Mouse (Mus musculus): ENCODE data around the gene Ankrd37. TPM values are rescaled to one million over a fixed set of nuclear protein-coding genes. Genes with fewer than 3 reads are reported as not detected.

Gene Ankrd37
- polyA plus RNA-seq, 1 experiment from 2014 or later = 21.7 TPM

Other genes starting within 250 kb of the Ankrd37 start
- gene Pdlim3, start 120.2 kb downstream of the Ankrd37 start, polyA plus RNA-seq (2014; fragmentation: Nextera tagmentation; extraction: Ambion mirVana) = 90.3 and 103 TPM in 2 replicates
- gene Ccdc110, start 71.1 kb downstream of the Ankrd37 start, polyA plus RNA-seq (2014; fragmentation: Nextera tagmentation; extraction: Ambion mirVana) = not detected in 2 replicates
- 2.3 and 3.8 TPM in 2 replicates for gene 1700029J07Rik, start 30.5 kb downstream of the Ankrd37 start, polyA plus RNA-seq (2014; fragmentation: Nextera tagmentation; extraction: Ambion mirVana)
- 77.6 and 78.3 TPM in 2 replicates for gene Ufsp2, start 30.2 kb downstream of the Ankrd37 start, polyA plus RNA-seq (2014; fragmentation: Nextera tagmentation; extraction: Ambion mirVana)
- 0.16 and 0.18 TPM in 2 replicates for gene Lrp2bp, start 6.4 kb downstream of the Ankrd37 start, polyA plus RNA-seq (2014; fragmentation: Nextera tagmentation; extraction: Ambion mirVana)
- 19.8 and 21.0 TPM in 2 replicates for gene Cfap97, start 146.1 kb upstream of the Ankrd37 start, polyA plus RNA-seq (2014; fragmentation: Nextera tagmentation; extraction: Ambion mirVana)
- gene Snx25, start 146.5 kb upstream of the Ankrd37 start, polyA plus RNA-seq (2014; fragmentation: Nextera tagmentation; extraction: Ambion mirVana) = 11.1 and 11.2 TPM in 2 replicates
- gene Slc25a4, start 205.6 kb upstream of the Ankrd37 start, polyA plus RNA-seq (2014; fragmentation: Nextera tagmentation; extraction: Ambion mirVana) = 516 and 522 TPM in 2 replicates

Measured in intestine, embryonic 14.5 days (tissue).